Mouse (Mus musculus) C2C12 (cell line): ENCODE data around the gene Mrps18c. TPM values are rescaled to one million over a fixed set of nuclear protein-coding genes. Genes with fewer than 3 reads are reported as not detected.

Experiments
- H3K27me3 ChIP-seq: one replicate; pipeline ENCODE4 v1.6.1; 2011; ENCODE audit not compliant: control insufficient read depth, insufficient read depth, insufficient read length
- H3K36me3 ChIP-seq: one replicate; pipeline ENCODE4 v1.6.1; 2011; ENCODE audit not compliant: control insufficient read depth, insufficient read depth
- H3K4me3 ChIP-seq: one replicate; pipeline ENCODE4 v1.5.1; 2011; ENCODE audit warnings: mild to moderate bottlenecking, control low read depth; ENCODE audit not compliant: poor library complexity, insufficient read depth, severe bottlenecking
- H3K79me2 ChIP-seq: one replicate; pipeline ENCODE4 v1.6.1; 2011; ENCODE audit not compliant: control insufficient read depth, insufficient read depth
- H3K79me3 ChIP-seq: one replicate; pipeline ENCODE4 v1.6.1; 2011; ENCODE audit warnings: low read depth, control low read depth
- H3ac ChIP-seq: one replicate; pipeline ENCODE3; 2011; ENCODE audit warnings: low read depth; ENCODE audit not compliant: control insufficient read depth, insufficient read length
- CEBPB ChIP-seq: IDR thresholded peaks from one replicate; pipeline ENCODE4 v1.6.1; 2011; ENCODE audit warnings: low read depth, mild to moderate bottlenecking, control low read depth, moderate library complexity
- CTCF ChIP-seq: IDR thresholded peaks from one replicate; pipeline ENCODE4 v1.5.1; 2011; ENCODE audit not compliant: control insufficient read depth, insufficient read depth, insufficient read length
- FOSL1 ChIP-seq: IDR thresholded peaks from one replicate; pipeline ENCODE4 v1.8.0; 2011; ENCODE audit warnings: mild to moderate bottlenecking, low read length; ENCODE audit not compliant: poor library complexity, insufficient read depth, severe bottlenecking
- MAX ChIP-seq: IDR thresholded peaks from one replicate; pipeline ENCODE4 v1.6.1; 2011; ENCODE audit warnings: mild to moderate bottlenecking, control low read depth
- MYOD1 ChIP-seq: IDR thresholded peaks from one replicate; pipeline ENCODE4 v1.6.1; 2011; ENCODE audit warnings: low read depth; ENCODE audit not compliant: control insufficient read depth, insufficient read length
- MYOG ChIP-seq: IDR thresholded peaks from one replicate; pipeline ENCODE4 v1.6.1; 2011; ENCODE audit not compliant: control insufficient read depth, insufficient read length; ENCODE audit errors: extremely low read depth
- USF1 ChIP-seq: IDR thresholded peaks from one replicate; pipeline ENCODE4 v1.6.1; 2011; ENCODE audit warnings: low read depth, mild to moderate bottlenecking, control low read depth, moderate library complexity
- long read RNA-seq, 2 experiments: library from polyadenylated mRNA; unstranded; transcript quantifications; one replicate each; pipeline ENCODE4 v2.0.0; 2019 to 2020
- polyA plus RNA-seq: library from polyadenylated mRNA; unstranded; fragments of >200 nt; fragmentation: generic; extraction: Trizol; gene quantifications from one replicate; pipeline ENCODE4 v1.2.1, GENCODE M21; 2012; ENCODE audit warnings: missing spikeins

Mrps18c gene
- 80.6 TPM for polyA plus RNA-seq
- long read RNA-seq, experiment 1, transcript Mrps18c-201 (6 exons, 638 nt) = major isoform, 56 of 67 reads
- long read RNA-seq, experiment 1, transcript Mrps18c-202 (5 exons, 460 nt) = minor isoform, 7 of 67 reads
- long read RNA-seq, experiment 1, partial matches to known transcripts = 1 of 67 reads
- long read RNA-seq, experiment 1, other reads (novel, unspliced or antisense) = 2 of 67 reads
- long read RNA-seq, experiment 2, transcript Mrps18c-201 (6 exons, 638 nt) = major isoform, 6 of 7 reads
- long read RNA-seq, experiment 2, partial matches to known transcripts = 0 of 7 reads
- long read RNA-seq, experiment 2, other reads (novel, unspliced or antisense) = 1 of 7 reads

DNA sequence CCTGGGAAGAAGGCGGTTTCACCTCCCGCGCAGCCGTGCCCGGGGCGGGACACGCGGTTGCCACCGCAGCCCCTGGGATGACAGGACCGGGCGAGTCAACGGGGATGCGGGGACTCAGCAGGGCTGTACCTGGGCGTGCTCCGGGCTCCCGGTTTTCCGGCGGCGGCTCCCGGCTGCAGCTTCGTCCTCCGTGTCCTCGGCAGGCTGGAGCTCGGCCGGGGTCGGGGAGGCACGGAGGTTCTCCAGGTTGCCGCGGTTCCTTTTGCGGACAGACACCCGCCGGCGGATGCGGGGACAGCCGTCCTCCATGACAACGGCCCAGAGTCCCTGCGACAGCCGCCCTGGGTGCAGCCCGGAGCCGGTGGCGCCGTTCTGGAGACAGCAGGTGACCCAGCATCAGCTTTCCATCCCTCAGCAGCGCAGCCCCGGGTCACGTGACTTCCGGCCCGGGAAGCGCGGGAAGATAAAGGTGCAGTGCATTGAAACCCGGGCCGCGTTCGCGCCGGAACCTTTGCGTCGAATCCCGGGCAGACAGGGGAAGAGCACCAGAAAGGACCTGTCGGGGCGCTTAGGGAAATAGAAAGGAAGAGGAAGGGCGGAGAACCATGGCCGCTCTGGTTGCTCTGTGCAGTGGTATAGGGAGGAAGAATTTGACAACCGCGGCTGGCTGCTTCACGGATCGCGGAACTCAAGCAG, at the start of gene Mrps18c, which contains the start of gene Helq:
TSS of gene Mrps18c (plus strand) at position 463 of the 696 bp plus-strand sequence.
TSS of gene Helq (minus strand) at position 434 of the 696 bp plus-strand sequence.
- Histone ChIP-seq H3K27me3 (no peaks in the 10 kb centered on the region), H3K79me2 (peaks cover 63% of the 10 kb centered on the region), H3K36me3 (peaks cover 28% of the 10 kb centered on the region), H3K79me3 (peaks cover 17% of the 10 kb centered on the region), H3ac (peak within 1 kb of the TSS; percentile 89), H3K4me3 (peak within 1 kb of the TSS; percentile 76)
- TF ChIP-seq MAX (peak; percentile 56), USF1 (peak; percentile 94), CTCF (no peak), MYOG (no peak), CEBPB (no peak), FOSL1 (no peak), MYOD1 (no peak)

DNA sequence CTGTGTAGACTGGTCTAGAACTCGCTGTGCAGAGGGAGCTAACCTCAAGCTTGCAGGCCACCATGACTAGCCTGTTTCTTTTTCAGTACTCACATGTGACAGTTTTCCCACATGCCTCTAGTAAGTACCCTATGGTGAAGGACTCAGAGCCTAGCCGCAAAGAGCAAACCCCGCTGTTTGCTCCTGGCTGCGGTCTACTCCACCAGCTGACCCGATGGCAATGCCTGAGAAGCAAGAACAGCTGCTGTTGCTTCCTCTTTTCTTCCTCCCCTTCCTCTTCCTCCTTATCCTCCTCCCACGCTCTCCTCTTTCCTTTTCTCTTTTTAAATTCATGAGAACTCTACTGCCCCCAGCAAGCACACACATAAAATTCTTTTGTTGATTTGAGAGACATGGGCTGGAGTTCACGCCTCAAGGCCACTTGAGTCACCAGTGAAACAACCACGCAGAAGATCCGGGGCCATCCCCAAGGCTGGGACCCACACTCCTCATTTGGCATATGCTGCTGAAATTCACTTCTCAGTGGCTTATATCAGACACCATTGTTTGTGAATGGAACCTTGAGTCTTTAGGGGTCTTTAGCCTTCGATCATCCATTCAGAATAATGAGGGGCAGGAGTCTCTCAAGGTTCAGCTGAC, 47.7 kb upstream of the Mrps18c start:
- H3K79me3 ChIP-seq = no peaks in the 10 kb centered on the region
- no peaks in the 10 kb centered on the region for H3K36me3 ChIP-seq
- TF ChIP-seq FOSL1 = no peak
- no peak for TF ChIP-seq MYOD1
- TF ChIP-seq CEBPB = no peak
- TF ChIP-seq MAX = no peak
- TF ChIP-seq CTCF = no peak
- no peak for TF ChIP-seq USF1
- TF ChIP-seq MYOG = no peak
- no peaks in the 10 kb centered on the region for H3K79me2 ChIP-seq
- no peak overlapping the region for H3ac ChIP-seq
- H3K27me3 ChIP-seq = peaks cover 3% of the 10 kb centered on the region
- no peak overlapping the region for H3K4me3 ChIP-seq

DNA sequence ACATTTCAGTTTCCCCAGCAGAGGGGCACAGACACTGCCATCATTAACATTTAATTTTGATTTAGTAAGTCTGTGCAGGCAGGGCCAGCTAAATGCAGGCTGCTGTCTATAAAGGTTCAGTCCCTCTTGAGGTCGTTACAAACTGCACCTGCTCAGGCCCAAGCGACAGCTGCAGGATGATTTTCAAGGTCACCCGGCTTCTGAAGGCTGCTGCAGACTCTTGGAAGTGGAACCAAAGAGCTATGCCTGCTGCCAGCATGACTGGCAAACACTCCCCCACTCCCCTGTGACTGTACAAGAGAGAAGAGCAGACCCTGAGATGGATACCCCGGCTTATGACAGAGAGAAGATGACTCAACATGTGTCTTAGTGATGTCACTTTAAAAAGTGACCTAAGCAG, 46.8 kb upstream of the Mrps18c start:
- Histone ChIP-seq H3ac (no peak overlapping the region), H3K4me3 (no peak overlapping the region), H3K79me2 (no peaks in the 10 kb centered on the region), H3K27me3 (peaks cover 3% of the 10 kb centered on the region), H3K36me3 (no peaks in the 10 kb centered on the region), H3K79me3 (no peaks in the 10 kb centered on the region)
- TF ChIP-seq MYOD1 (no peak), FOSL1 (no peak), MYOG (no peak)

GRCm38 (mm10) chr5:100753407-100753806, 45.0 kb upstream of the Mrps18c start:
- H3K79me3 ChIP-seq = no peaks in the 10 kb centered on the region
- peaks cover 3% of the 10 kb centered on the region for H3K27me3 ChIP-seq
- no peak overlapping the region for H3K4me3 ChIP-seq
- H3ac ChIP-seq = no peak overlapping the region
- TF ChIP-seq CTCF (no peak), MYOD1 (no peak), CEBPB (no peak), MAX (no peak), MYOG (no peak), USF1 (no peak), FOSL1 (no peak)
- no peaks in the 10 kb centered on the region for H3K36me3 ChIP-seq
- H3K79me2 ChIP-seq = no peaks in the 10 kb centered on the region

GRCm38 (mm10) chr5:100758121-100758520, 40.3 kb upstream of the Mrps18c start:
- no peak for TF ChIP-seq MYOG
- TF ChIP-seq MAX = no peak
- TF ChIP-seq USF1 = no peak
- no peak for TF ChIP-seq CEBPB
- Histone ChIP-seq H3K36me3 (no peaks in the 10 kb centered on the region), H3K79me2 (no peaks in the 10 kb centered on the region)

More at GRCm38 (mm10) chr5:100758121-100758520, 40.3 kb upstream of the Mrps18c start:
- Histone ChIP-seq H3K27me3 (peaks cover 3% of the 10 kb centered on the region), H3K4me3 (no peak overlapping the region), H3ac (no peak overlapping the region), H3K79me3 (no peaks in the 10 kb centered on the region)
